Mouse (Mus musculus) fat pad, adult 2 months (tissue): ENCODE results near the gene Pgbd5.
A peak's percentile ranks its signal among the peaks of the same experiment; 100 is the strongest.

Source experiments
- DNase-seq: peaks from one replicate; pipeline ENCODE4 v3.0.0-alpha.2; 2011; ENCODE audit warnings: low read depth, low spot score; ENCODE audit errors: extremely low read depth

Pgbd5 gene

GRCm38 (mm10) chr8:124348087-124348486, 91.4 kb downstream of the Pgbd5 start:
- peak; percentile 95 for DNase-seq

- no peak for DNase-seq
Measured at GRCm38 (mm10) chr8:124346852-124347523, 92.5 kb downstream of the Pgbd5 start.

- DNase-seq = no peak
Measured at GRCm38 (mm10) chr8:124345098-124345497, 94.4 kb downstream of the Pgbd5 start.

GRCm38 (mm10) chr8:124343991-124344390, 95.5 kb downstream of the Pgbd5 start:
- DNase-seq = no peak

- no peak for DNase-seq
Measured at GRCm38 (mm10) chr8:124343151-124343550, 96.3 kb downstream of the Pgbd5 start.

GRCm38 (mm10) chr8:124340360-124341068, 98.9 kb downstream of the Pgbd5 start:
- DNase-seq = no peak

GRCm38 (mm10) chr8:124339742-124340141, 99.7 kb downstream of the Pgbd5 start:
- DNase-seq = no peak

- no peak for DNase-seq
Measured at GRCm38 (mm10) chr8:124336302-124336701, 103.2 kb downstream of the Pgbd5 start.

GRCm38 (mm10) chr8:124331706-124332105, 107.8 kb downstream of the Pgbd5 start:
- no peak for DNase-seq

- no peak for DNase-seq
Measured at GRCm38 (mm10) chr8:124331094-124331493, 108.4 kb downstream of the Pgbd5 start.

- no peak for DNase-seq
Measured at GRCm38 (mm10) chr8:124330433-124330832, 109.0 kb downstream of the Pgbd5 start.

GRCm38 (mm10) chr8:124329690-124330089, 109.8 kb downstream of the Pgbd5 start:
- DNase-seq = no peak

GRCm38 (mm10) chr8:124328259-124328658, 111.2 kb downstream of the Pgbd5 start:
- DNase-seq = no peak

- no peak for DNase-seq
Measured at GRCm38 (mm10) chr8:124323356-124323755, 116.1 kb downstream of the Pgbd5 start.

- DNase-seq = no peak
Measured at GRCm38 (mm10) chr8:124321227-124321840, 118.1 kb downstream of the Pgbd5 start.

GRCm38 (mm10) chr8:124319316-124319652, 120.2 kb downstream of the Pgbd5 start:
- no peak for DNase-seq
